Mouse (Mus musculus) adipocyte (in vitro differentiated cells): ENCODE data around the gene Ephb1.

ENCODE experiments used
- DNase-seq: peaks from one replicate; pipeline ENCODE4 v3.0.0-alpha.2; 2016; ENCODE audit warnings: low spot score

Ephb1 gene

GRCm38 (mm10) chr9:102066601-102067000 lies 287.9 kb downstream of the Ephb1 start:
- no peak for DNase-seq

- DNase-seq = no peak
Observed at GRCm38 (mm10) chr9:102045886-102046285, 308.6 kb downstream of the Ephb1 start.

GRCm38 (mm10) chr9:102045111-102045861 lies 309.2 kb downstream of the Ephb1 start:
- no peak for DNase-seq

GRCm38 (mm10) chr9:102039011-102039733 lies 315.3 kb downstream of the Ephb1 start:
- DNase-seq = no peak

- no peak for DNase-seq
Observed at GRCm38 (mm10) chr9:102036132-102036531, 318.4 kb downstream of the Ephb1 start.

GRCm38 (mm10) chr9:102033231-102033630 lies 321.3 kb downstream of the Ephb1 start:
- no peak for DNase-seq

- DNase-seq = no peak
Observed at GRCm38 (mm10) chr9:102032376-102032775, 322.1 kb downstream of the Ephb1 start.

- DNase-seq = no peak
Observed at GRCm38 (mm10) chr9:102029661-102030060, 324.8 kb downstream of the Ephb1 start.

GRCm38 (mm10) chr9:102026136-102026535 lies 328.4 kb downstream of the Ephb1 start:
- no peak for DNase-seq

- DNase-seq = no peak
Observed at GRCm38 (mm10) chr9:102025141-102025540, 329.4 kb downstream of the Ephb1 start.

- DNase-seq = no peak
Observed at GRCm38 (mm10) chr9:102015516-102015915, 339.0 kb downstream of the Ephb1 start.

GRCm38 (mm10) chr9:102007706-102008105 lies 346.8 kb downstream of the Ephb1 start:
- DNase-seq = no peak

GRCm38 (mm10) chr9:102006539-102006938 lies 348.0 kb downstream of the Ephb1 start:
- DNase-seq = no peak

GRCm38 (mm10) chr9:102002920-102003319 lies 351.6 kb downstream of the Ephb1 start:
- no peak for DNase-seq

- DNase-seq = no peak
Observed at GRCm38 (mm10) chr9:102002186-102002585, 352.3 kb downstream of the Ephb1 start.

GRCm38 (mm10) chr9:102001633-102002165 lies 352.8 kb downstream of the Ephb1 start:
- no peak for DNase-seq

GRCm38 (mm10) chr9:101999690-102000089 lies 354.8 kb downstream of the Ephb1 start:
- DNase-seq = no peak

- DNase-seq = no peak
Observed at GRCm38 (mm10) chr9:101996771-101997500, 357.6 kb downstream of the Ephb1 start.

- DNase-seq = no peak
Observed at GRCm38 (mm10) chr9:101996183-101996582, 358.3 kb downstream of the Ephb1 start.

- no peak for DNase-seq
Observed at GRCm38 (mm10) chr9:101995423-101996156, 358.9 kb downstream of the Ephb1 start.

GRCm38 (mm10) chr9:101994086-101994485 lies 360.4 kb downstream of the Ephb1 start:
- DNase-seq = no peak

- DNase-seq = no peak
Observed at GRCm38 (mm10) chr9:101990836-101991235, 363.7 kb downstream of the Ephb1 start.
